Mouse (Mus musculus): ENCODE results near the gene Zfp69.

Gene Zfp69

DNA sequence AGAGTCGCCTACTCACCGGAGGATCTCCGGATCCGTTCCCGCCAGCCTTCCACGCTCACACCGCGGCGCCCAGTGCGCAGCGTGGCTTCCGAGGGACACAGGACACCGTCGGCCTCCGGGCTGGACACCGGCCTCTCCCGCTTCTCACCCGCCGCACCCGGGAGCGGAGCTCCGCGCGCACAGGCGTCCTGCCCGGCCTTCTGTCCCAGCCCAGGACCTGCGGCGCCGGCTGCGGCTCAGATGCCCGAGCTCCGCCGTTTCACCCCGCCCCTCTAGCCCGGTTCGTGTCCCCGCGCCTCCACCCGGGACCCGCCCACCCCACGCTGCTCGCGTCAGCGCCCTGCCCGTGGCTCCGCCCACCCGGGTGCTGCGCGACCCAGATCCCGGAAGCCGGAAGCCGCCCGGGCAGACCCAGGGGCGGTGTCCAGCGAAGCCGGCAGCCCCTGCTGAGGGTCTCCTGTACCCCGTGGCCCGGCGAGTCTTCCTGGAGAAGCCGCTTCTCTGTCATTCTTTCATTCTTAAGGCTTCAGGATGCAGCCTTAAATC lies at the start of gene Zfp69:
Gene Zfp69 (minus strand): TSS at position 272 of the 546 bp plus-strand sequence.
- DNase-seq (ENCODE audit: low read depth, low spot score), result peak; percentile 94

GRCm38 (mm10) chr4:121001042-121001441 lies 49.5 kb upstream of the Zfp69 start:
- DNase-seq (ENCODE audit: low read depth, low spot score), result peak; percentile 37

DNA sequence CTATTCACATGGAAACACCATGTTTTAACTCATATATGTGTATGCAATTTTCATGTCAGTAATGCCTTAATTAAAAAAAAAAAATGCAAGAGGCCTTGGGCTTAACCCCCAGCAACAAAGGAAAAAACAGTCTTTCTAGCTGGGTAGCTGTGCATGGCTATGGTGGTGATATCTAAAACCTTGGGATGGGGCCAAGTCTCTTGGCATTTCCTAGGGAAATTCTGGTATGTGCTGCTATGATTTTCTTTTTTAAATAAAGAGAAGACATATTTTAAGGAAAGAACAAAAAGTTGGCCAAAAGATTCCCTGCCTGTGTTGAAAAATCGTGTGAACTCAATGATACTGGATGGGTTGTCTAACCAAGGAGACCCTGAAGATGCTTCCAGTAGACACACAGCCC lies 44.4 kb upstream of the Zfp69 start:
- no peak for DNase-seq (ENCODE audit: low read depth, low spot score)

- peak; percentile 47 for DNase-seq (ENCODE audit: low read depth, low spot score)
Observed at GRCm38 (mm10) chr4:120993025-120993424, 41.5 kb upstream of the Zfp69 start.

DNA sequence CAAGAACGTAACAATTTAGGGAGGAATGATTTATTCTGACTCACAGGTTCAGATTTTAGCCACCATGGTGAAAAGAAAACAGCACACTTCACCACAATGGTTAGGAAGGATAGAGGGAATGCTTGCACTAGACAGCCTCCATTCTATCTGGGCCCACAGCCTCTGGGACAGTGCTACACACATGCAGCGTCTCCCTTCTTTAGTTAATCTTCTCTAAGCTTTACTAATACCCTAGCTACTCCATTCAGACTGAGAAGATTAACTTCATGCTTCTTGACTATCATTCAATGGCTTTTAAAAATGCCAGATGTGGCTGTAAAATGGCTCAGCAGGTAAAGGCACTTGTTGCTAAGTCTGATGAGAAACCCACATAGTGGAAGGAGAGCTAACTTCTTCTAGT lies 40.8 kb upstream of the Zfp69 start:
- no peak for DNase-seq (ENCODE audit: low read depth, low spot score)

- DNase-seq (ENCODE audit: low read depth, low spot score), result no peak
Observed at GRCm38 (mm10) chr4:120987319-120987718, 35.8 kb upstream of the Zfp69 start.

DNA sequence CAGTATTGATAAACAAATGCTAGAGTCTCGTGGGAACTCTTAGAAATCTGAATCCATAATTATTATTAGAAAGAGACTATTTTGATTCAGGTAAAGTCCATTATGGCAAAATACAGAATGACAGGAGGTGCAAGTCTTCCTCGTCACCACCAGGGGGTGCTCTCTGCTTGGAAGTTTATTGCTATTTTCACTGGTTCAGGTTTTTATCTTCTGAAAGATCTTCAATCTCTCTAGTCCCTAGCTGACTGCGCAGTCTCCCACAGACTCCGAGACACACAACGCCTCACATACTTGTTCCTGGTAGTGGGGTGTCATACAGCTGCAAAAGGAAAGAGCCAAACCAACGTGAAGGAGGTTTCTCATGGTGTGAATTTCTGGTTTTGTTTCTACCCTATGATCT lies 34.9 kb upstream of the Zfp69 start:
- peak; percentile 71 for DNase-seq (ENCODE audit: low read depth, low spot score)

- DNase-seq (ENCODE audit: low read depth, low spot score), result peak; percentile 58
Observed at GRCm38 (mm10) chr4:120978221-120978620, 26.7 kb upstream of the Zfp69 start.

GRCm38 (mm10) chr4:120975428-120975734 lies 23.9 kb upstream of the Zfp69 start:
- no peak for DNase-seq (ENCODE audit: low read depth, low spot score)

DNA sequence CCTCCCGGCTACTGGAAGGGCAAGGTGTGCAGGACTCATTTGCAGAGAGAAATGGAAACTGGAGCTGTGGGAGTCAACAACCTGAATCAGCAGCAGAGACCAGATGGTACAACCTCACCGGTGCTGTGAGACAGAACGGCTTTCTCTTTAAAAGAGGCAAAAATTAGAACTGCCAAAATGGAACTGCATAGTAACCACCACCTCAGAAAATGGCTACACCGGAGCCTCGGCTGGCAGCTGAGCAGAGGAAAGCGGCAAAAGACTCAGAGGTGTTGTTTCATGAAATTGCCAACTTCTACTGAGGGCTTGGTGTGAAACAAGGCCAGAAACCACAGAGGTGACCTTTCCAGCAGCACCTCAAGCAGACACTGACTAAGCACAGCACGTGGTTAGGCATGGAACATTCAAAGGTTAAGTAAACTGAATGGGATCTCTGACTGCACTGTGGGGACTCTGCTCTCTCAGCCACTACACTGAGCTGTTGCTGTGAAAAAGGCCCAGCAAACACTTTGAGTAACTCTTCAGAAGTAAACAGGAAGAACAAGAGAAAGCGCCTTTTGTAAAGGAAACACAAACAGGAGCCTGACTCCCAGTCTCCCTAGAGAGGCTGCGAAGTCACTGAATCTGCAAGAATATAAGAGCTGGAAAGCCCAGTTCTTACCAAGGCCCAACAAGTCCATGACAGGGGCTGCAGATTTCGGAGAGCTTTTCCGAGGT lies 23.4 kb upstream of the Zfp69 start:
- DNase-seq (ENCODE audit: low read depth, low spot score), result no peak

- no peak for DNase-seq (ENCODE audit: low read depth, low spot score)
Observed at GRCm38 (mm10) chr4:120971842-120972241, 20.3 kb upstream of the Zfp69 start.

- DNase-seq (ENCODE audit: low read depth, low spot score), result no peak
Observed at GRCm38 (mm10) chr4:120969382-120970146, 18.1 kb upstream of the Zfp69 start.

DNA sequence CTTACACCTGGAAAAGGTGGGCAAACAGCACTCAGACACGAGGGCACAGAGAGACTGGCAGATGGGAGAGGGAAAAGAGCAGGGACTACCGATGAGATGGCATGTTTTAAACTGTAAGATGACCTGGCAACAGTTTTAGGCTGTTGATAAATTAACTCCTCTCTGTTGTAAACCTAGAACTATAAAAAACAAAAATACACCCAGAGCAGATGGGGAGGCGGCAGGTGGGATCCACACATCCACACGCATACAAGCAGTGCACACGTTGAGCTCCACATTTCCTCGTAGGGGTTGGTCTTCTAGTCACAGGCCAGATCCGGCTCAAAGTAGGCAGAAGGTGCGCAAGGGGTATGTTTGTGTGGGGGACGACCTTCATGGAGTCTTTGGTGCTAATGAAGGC lies 17.0 kb upstream of the Zfp69 start:
- no peak for DNase-seq (ENCODE audit: low read depth, low spot score)

DNA sequence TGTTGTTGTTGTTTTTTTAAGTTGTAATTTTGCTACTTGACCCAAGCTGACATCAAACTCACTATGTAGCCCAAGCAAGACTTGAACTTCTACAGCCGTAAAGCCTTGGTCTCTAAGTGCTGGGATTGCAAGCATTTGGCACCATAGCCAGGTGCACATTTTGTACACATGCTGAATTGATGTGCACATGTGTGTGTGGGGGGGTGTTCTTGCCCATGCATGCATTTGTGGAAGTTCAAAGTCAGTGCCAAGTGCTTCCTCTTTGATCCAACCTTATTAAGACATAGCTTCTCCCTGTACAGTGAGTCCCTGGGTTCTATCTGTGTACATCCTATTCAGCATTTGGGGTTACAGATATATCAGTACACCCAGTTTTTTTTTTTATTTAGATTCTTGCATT lies 4.1 kb upstream of the Zfp69 start:
- peak; percentile 51 for DNase-seq (ENCODE audit: low read depth, low spot score)

DNA sequence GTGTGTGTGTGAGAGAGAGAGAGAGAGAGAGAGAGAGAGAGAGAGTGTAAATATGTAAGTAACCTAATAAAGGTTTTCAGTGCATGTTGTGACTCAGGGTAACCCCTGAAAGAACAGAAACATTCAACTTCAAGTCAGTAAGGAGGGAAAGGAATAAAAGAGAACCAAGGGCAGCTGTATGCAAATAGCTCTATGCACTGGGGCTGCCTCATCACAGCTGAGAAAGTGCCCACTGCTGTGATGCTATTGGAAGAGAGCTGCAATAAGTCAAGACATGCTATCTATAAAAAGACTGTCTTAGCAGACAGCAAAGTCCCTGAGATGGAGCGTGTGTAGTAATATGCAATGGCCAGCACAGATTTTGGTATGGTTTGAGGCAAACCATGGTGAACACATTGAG lies 2.2 kb upstream of the Zfp69 start:
- DNase-seq (ENCODE audit: low read depth, low spot score), result peak; percentile 89

GRCm38 (mm10) chr4:120953038-120953437 lies 1.5 kb upstream of the Zfp69 start:
- DNase-seq (ENCODE audit: low read depth, low spot score), result peak; percentile 81

GRCm38 (mm10) chr4:120952163-120952562 lies 664 bp upstream of the Zfp69 start:
- DNase-seq (ENCODE audit: low read depth, low spot score), result peak; percentile 63

- no peak for DNase-seq (ENCODE audit: low read depth, low spot score)
Observed at GRCm38 (mm10) chr4:120950763-120951427, 604 bp downstream of the Zfp69 start.

- no peak for DNase-seq (ENCODE audit: low read depth, low spot score)
Observed at GRCm38 (mm10) chr4:120948938-120949337, 2.6 kb downstream of the Zfp69 start.

DNA sequence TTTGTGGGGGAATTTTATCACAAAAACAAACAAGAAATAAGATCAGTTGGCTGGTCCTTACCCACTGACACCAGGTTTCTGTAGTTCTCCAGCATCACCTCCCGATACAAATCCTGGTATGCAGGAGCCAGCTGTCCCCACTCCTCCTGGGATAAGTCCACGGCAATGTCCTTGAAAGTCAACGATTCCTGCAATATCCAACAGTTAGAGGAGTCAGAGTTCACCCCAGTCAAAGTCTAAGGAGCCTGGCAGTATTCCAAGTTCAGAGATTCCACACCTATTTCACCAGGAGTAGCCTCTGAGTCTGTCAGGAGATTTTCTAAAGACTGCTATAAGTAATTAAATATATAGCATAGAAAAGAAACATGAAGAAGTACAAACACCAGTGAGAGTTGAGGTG lies 16.5 kb downstream of the Zfp69 start:
- DNase-seq (ENCODE audit: low read depth, low spot score), result no peak

DNA sequence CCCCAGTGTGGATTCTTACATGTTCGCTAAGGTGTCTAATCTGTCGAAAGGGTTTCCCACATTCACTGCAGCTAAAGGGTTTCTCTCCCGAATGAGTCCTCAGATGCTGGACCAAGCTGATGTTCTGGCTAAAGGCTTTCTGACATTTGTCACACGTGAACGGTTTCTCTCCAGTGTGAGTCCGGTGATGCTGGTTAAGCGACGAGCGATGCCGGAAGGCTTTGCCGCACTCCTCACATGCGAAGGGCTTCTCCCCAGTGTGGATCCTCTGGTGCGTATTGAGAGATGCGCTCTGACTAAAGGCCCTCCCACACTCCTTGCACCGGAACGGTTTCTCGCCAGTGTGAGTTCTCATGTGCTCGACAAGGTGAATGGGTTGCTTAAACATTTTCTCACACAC lies 20.8 kb downstream of the Zfp69 start:
- no peak for DNase-seq (ENCODE audit: low read depth, low spot score)

DNA sequence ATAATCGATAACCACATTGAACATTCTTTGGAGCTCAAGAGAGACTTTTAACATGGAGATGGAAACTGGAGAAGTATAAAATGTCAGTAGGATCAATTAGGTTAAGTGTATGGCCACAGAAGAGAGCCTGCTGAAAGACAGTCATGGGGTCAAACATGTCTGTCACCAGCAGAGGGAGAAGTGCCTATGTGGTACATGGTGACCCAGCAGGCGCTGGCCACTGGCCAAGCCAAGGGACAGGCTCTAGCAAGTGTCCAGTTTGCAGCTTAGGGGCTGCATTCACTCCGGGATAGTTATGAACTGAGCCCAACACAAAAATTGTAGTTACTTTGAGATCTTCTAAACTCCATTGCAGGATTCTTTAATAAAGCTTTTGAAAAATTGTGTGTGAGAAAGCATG lies 22.8 kb downstream of the Zfp69 start:
- no peak for DNase-seq (ENCODE audit: low read depth, low spot score)
